Mouse (Mus musculus) kidney, adult 11 months (tissue): ENCODE measurements around the gene Pprc1.

ENCODE experiments used
- DNase-seq: peaks from one replicate; pipeline ENCODE4 v3.0.0; 2022

Gene Pprc1

DNA sequence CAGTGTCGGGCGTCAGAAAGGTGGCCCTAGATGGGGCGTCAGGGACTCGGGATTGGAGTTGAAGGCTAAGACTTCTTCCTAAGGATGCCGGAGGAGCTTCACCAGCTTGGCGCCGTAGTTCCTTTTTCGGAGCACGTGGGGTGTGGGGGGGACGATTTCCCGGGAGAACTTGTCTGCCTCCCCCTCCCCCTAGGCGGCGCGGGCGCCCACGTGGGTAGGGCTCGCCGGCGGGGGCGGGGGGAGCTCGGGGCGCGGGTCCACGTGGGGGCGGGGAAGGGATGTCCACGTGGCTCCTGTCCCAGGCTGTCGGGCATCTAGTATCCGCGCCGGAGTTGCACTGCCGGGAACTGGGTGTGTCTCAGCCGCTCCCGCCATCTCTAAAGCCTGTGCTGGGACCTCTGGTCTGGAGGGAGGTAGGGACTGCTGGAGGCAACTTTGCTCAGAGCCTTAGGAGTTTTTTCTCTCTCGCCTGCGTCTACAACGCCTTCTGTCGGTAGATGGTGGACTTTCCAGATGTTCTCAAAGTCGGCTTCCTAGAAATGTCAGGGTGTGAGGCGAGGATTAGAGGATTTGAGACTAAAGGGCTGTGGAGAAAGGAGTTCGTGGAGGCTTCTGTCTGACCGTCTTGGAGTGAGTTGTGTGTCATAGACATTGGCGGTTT, 12.4 kb downstream of the Pprc1 start:
- DNase-seq, result peak; percentile 82

- no peak for DNase-seq
Measured at GRCm38 (mm10) chr19:46058466-46058865, 13.8 kb downstream of the Pprc1 start.

DNA sequence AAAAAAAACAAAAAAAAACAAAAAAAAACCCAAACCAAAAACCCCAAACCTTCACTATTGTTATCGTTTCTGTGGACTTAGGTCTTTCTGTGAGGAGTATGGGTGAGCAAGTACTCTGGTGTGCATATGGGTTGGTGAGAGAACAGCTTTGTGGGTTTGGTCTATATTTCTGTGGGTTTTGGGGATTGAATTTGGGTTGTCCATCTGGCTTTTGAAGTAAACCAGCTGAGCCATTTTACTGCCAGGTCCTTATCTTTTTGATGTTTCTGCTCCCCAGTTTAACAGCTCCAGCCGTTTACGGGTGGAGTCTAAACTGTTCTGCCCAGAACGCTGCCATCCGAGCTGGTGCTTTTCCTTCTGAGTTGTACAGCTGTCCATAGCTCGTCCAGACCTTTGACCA, 16.2 kb downstream of the Pprc1 start:
- DNase-seq, result no peak

- DNase-seq, result no peak
Measured at GRCm38 (mm10) chr19:46068054-46068453, 23.4 kb downstream of the Pprc1 start.

GRCm38 (mm10) chr19:46073285-46073684, 28.6 kb downstream of the Pprc1 start:
- no peak for DNase-seq

DNA sequence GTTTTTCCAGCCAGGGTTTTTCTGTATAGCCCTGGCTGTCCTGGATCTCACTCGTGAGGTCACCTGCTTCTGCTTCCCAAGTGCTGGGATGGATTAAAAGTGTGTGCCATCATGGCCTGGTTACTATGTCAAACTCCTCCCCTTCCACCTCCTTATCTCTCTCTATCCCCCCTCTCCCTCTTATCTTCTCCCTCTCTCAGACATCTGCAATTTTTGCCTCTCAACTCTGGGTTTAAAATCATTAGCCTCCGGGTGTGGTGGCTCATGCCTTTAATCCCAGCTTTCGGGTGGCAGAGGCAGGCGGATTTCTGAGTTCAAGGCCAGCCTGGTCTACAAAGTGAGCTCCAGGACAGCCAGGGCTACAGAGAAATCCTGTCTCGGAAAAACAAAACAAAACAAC, 29.6 kb downstream of the Pprc1 start:
- DNase-seq, result no peak

DNA sequence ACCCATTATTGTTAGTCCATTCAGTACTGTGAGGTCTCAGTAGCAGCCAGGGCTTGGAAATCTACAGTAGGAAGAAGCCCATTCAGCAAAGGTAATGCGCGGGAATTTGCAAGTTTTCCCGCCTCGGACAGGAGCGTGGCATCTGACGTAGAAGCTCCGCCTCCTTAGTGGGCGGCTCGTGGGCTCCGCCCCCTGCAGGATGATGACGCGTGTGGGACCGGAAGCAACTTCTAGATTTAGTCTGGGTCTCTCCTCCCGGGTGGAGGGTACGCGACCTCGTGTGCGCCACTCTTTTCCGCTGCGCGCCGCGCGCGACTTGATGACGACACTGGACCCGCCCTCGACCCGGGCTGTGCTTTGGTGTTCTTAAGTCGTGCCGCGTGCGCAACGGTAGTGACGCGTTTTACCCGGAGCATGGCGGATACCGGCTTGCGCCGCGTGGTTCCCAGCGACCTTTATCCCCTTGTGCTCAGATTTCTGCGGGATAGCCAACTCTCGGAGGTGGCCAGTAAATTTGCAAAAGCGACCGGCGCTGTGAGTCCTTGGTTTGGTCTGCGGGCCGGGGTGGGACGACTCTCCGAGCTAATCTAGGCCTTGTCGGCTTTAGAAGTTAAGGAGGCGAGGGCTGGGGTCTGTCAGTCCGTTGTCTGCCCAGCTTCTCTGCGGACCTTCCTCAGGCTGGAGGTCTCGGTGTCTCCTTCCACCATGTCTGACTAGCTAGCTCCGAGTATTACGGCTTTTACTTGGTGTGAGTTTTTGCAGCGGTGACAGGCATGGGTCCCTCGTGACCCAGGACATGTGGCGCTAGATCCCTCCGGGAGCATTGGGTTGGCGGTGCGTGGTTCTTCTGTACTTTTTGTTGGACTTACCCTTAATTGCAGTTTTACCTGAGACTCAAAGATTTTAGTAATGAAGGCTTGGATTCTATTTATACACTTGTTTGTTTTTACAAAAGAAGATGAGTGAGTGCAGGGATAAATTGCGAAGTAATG, 31.2 kb downstream of the Pprc1 start, which contains the start of gene Nolc1:
Gene Nolc1 (plus strand): TSS at position 248 of the 992 bp plus-strand sequence.
- peak; percentile 99 for DNase-seq

DNA sequence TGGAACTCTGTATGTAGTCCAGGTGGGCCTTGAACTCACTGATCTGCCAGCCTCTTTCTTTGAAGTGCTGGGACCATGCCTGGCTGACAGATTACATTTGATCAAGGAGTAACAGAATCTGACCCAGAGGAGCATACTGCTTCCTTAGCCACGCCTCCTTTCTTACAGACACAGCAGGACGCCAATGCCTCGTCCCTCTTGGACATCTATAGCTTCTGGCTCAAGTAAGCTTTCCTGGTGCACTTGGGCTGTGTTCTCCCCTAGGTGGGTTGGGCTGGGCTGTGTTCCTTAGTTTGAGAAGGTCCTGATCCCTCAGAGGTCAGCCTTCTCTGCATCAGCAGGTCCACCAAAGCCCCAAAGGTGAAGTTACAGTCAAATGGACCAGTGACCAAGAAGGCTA, 33.8 kb downstream of the Pprc1 start:
- no peak for DNase-seq

DNA sequence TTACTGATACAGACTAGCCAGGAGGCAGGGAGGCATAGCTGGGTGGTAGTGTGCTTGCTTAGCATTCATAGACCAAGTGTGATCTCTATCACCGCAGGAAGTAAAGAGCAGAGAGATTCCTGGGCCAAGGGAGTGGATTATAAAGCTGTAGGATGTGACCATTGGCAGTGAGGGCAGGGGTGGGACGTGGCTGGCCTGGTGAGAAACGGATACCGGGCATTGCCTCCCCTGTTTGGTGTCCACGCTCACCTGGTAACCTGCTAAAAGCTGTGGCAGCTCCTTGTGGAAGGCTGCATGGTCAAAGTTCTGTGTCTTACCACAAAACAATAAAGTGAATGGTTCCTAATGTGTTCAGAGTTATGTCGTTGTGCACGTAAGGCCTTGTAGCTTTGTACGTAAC, 40.5 kb downstream of the Pprc1 start:
- DNase-seq, result no peak

- DNase-seq, result no peak
Measured at GRCm38 (mm10) chr19:46086337-46086736, 41.7 kb downstream of the Pprc1 start.

DNA sequence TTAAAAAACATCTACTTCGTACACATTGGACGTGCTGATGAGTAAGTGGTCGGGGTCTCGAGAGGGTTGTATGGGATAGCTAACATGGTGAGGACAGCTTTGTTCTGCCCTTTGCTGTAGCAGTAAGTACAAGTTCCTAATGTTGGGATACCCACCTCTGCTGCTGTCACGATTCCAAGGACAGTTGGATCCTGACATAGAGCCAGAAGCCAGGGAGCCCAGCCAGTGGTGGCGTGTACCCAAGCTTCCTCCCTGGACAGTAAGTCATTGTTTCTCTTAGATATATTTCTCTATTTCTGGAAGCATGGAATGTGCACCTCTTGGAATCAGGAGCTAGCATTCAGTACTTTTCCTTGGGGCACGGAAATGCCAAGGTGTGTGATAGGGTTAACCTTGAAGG, 43.2 kb downstream of the Pprc1 start:
- no peak for DNase-seq

GRCm38 (mm10) chr19:46091641-46092040, 47.0 kb downstream of the Pprc1 start:
- no peak for DNase-seq

- DNase-seq, result no peak
Measured at GRCm38 (mm10) chr19:46094144-46094543, 49.5 kb downstream of the Pprc1 start.

- no peak for DNase-seq
Measured at GRCm38 (mm10) chr19:46095291-46095690, 50.6 kb downstream of the Pprc1 start.

- no peak for DNase-seq
Measured at GRCm38 (mm10) chr19:46096396-46096795, 51.7 kb downstream of the Pprc1 start.

GRCm38 (mm10) chr19:46099561-46099960, 54.9 kb downstream of the Pprc1 start:
- no peak for DNase-seq

DNA sequence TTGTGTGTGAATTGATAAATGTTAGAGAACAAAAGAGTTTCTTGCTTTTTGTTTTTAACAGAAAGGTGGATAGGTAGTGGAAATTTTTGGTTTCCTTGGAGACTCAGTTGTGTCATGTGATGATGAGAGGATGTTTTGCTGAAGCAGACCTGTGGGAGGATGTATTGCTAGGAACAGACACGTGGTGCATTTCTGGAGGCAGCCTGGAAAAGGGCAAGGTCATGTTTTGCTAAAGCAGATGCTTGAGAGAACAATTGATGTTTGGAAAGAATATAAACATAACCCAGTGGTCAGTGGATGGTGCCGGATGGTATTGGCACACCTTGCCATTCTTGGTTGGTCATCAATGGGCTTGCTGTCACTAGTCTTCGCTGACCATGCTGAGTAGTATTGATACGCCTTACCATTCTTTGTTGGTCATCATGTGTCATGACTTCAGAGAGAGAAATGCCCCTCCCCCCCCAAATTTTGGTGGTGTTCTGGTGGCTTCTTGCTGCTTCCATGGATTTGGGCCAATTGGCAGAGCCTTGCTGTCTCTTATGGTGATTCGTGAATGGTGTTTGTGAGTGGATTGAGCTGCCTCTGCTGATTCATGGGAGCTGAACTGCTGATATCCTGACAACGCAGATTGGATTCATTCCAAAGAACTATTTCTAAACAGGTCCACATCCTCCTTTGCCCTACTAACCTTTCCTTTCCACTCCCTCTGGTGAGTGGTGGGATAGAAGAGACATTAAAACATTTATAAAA, 58.9 kb downstream of the Pprc1 start:
- no peak for DNase-seq

DNA sequence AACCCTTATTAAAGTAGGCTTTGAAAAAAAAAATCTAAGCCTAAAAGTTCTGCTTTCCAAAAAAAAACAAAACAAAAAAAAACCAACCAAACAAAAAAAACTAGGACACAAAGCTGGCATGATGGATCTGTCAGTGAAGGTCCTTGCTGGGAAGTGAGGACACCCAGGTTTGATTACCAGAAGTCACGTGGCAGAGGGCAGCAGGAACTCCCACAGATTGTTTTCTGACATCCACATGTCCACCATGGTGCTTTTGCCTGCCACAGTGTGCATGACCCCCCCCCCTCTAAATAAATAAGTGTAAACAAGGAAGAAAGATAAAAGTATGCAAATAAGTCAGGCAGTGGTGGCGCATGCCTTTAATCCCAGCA, 59.5 kb downstream of the Pprc1 start:
- no peak for DNase-seq

- no peak for DNase-seq
Measured at GRCm38 (mm10) chr19:46110214-46110613, 65.5 kb downstream of the Pprc1 start.

DNA sequence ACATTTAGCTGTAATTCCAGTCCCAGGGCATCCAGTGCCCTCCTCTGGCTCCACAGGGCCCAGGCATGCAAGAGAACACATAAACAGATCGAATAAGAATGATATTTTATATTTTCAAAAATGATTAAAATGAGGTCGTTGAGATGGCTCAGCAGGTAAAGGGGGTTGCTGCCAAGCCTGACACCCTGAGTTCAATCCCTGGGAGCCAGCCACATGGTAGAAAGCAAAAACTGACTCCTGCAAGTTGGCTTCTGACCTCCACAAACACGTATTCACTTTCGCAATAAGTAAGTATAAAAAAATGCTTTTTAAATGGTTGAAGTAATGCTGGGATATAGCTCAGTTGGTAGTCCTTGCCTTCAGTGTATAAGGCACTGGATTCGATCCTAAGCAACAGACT, 66.1 kb downstream of the Pprc1 start:
- DNase-seq, result no peak

- no peak for DNase-seq
Measured at GRCm38 (mm10) chr19:46114617-46115016, 69.9 kb downstream of the Pprc1 start.

DNA sequence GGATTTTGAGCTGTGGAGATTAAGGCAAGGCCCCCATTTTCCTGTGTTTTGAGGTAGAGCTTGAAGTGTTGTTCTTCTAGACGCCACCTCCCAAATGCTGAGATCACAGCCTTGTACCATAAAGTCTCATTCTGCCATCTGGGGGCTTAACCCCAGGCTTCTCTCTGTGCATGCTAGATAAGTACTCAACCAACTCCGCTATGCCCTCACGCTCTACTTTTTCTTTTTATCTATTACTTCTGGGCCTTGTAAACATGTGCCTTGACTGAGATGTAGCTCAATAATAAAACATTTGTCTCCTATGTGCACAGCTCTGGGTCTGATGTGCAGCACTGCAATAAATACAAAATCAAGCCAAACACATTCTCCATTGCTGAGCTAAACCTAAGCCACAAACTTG, 74.8 kb downstream of the Pprc1 start:
- no peak for DNase-seq

GRCm38 (mm10) chr19:46120872-46121271, 76.2 kb downstream of the Pprc1 start:
- DNase-seq, result no peak
